Mouse (Mus musculus): ENCODE data around the gene Plxdc1. TPM values are rescaled to one million over a fixed set of nuclear protein-coding genes. Genes with fewer than 3 reads are reported as not detected.

The Plxdc1 gene
- polyA plus RNA-seq, 1 experiment from 2014 or later = 0.44 TPM

DNA sequence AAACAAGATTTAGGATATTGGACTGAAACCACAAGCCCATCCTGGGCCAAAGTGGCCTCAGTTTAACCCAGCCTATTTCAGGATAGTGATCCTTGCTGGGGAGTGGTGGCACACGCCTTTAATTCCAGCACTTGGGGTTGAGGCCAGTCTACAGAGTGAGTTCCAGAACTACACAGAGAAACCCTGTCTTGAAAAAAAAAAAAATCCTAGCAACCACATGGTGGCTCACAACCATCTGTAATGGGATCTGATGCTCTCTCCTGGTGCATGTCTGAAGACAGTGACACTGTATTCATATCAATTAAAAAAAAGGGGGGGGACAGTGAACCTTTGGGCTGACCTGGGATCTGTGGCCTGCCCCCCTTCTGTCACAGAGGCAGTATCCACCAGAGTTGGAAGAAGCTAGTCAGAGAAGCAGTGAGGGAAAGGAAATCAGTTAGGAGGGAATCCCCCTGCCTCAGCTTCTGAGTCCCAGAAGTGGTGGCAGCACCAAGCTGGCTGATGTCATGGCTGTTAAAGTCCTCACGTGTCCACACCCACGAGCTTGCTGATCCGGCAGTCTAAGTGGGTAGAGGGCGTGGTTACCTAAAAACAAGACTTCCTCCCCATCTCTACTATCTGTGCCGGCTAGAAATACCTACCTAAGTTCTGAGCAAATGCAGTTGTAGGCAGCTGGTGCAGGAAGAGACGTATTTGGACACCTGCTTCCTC lies 12.8 kb upstream of the Plxdc1 start:
- no peaks in the 10 kb centered on the region for H3K9me3 ChIP-seq
- no peak overlapping the region for H3K9ac ChIP-seq
- 46% methylated on average over 7 of the region's 7 CpGs for WGBS
- H3K4me2 ChIP-seq = no peak overlapping the region
- peaks cover 38% of the 10 kb centered on the region for H3K4me1 ChIP-seq
- no peak overlapping the region for H3K4me3 ChIP-seq
- no peak for ATAC-seq (ENCODE audit: extremely low read depth, insufficient number of reproducible peaks, low FRiP score, low TSS enrichment)
- H3K27me3 ChIP-seq (replicated peaks) = peaks cover 83% of the 10 kb centered on the region
- H3K27ac ChIP-seq (replicated peaks) = no peak overlapping the region
- no peaks in the 10 kb centered on the region for H3K36me3 ChIP-seq

DNA sequence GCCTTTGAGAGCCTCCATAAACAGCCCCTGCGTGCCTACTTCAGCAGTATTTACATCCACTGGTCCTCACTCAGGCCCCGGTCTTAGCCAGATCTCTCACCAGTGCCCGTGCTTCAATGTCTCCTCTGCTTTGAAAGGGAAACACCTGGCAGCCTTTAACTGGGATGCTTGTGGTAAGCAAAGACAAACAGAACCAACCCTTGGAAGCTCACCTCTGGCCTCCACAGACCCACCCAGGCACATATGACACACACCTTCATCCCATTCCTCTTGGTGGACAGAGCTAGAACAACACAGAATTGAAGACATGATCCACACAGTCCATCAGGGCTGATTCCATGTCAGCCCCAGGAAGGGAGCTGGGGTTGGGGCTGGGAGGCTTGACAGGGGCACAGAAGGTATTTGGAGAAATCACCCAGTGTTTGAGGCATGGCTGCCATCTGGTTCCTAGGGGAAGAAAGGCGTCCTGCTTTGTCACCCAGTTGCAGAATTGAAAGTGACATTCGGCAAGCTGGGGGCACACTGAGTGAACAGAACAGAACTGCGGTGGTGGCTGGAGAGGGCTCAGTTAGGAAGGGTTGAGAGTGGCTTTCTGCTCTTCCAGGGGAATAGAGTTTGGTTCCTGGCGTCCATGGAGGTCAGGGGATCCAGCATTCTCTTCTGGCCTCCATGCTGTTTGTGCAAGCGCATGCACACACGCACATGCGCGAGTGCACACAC lies 12.0 kb upstream of the Plxdc1 start:
- H3K4me1 ChIP-seq = peaks cover 30% of the 10 kb centered on the region
- peaks cover 81% of the 10 kb centered on the region for H3K27me3 ChIP-seq (replicated peaks)
- H3K4me2 ChIP-seq = no peak overlapping the region
- no peak overlapping the region for H3K9ac ChIP-seq
- H3K4me3 ChIP-seq = no peak overlapping the region
- ATAC-seq (ENCODE audit: extremely low read depth, insufficient number of reproducible peaks, low FRiP score, low TSS enrichment) = no peak
- H3K9me3 ChIP-seq = no peaks in the 10 kb centered on the region
- no peaks in the 10 kb centered on the region for H3K36me3 ChIP-seq
- WGBS = 74% methylated on average over 11 of the region's 11 CpGs
- H3K27ac ChIP-seq (replicated peaks) = no peak overlapping the region

DNA sequence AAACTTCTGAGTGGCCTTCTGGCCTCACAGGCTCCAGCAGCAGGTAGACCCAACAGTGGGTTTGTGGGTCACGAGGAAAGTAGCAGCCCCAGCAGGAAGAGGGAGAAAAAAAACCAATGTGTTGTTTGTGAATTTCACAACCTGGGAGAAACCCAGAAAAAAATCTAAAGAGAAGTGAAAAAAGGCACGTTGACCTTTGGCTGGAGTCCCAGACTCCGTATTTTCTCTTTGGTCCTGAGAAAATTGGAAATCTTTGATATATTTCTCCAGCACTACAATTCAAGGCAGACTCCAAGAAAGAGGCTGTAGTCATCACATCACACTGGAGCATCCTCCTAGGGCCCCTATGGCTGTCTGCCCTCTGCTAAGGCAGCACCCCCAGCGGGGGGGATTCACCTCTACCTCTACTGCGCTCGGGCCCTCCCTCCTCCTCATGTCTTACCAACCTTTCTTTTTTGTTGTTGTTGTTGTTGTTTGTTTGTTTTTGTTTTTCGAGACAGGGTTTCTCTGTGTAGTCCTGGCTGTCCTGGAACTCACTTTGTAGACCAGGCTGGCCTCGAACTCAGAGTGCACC lies 11.2 kb upstream of the Plxdc1 start:
- no peak overlapping the region for H3K4me2 ChIP-seq
- no peak overlapping the region for H3K9ac ChIP-seq
- no peaks in the 10 kb centered on the region for H3K9me3 ChIP-seq
- peaks cover 76% of the 10 kb centered on the region for H3K27me3 ChIP-seq (replicated peaks)
- no peaks in the 10 kb centered on the region for H3K36me3 ChIP-seq
- no peak overlapping the region for H3K4me3 ChIP-seq
- H3K27ac ChIP-seq (replicated peaks) = no peak overlapping the region
- 63% methylated on average over 8 of the region's 8 CpGs for WGBS
- peaks cover 22% of the 10 kb centered on the region for H3K4me1 ChIP-seq
- ATAC-seq (ENCODE audit: extremely low read depth, insufficient number of reproducible peaks, low FRiP score, low TSS enrichment) = no peak

DNA sequence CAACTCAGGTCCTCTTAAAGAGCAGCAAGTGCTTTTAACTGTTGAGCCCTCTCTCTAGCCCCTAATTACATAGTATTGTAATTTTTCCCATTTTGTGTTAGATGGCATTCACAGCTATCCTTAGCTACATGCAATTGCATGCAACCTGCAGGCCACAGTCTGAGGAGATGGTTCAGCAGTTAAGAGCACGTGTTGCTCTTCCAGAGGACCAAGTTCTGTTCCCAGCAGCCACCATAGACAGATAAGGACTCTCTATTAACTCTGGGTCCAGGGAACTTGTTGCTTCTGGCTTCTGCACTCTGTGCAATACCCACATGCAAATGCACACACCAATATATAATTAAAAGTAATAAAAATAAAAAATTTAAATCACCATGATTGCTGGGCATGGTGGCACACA lies 10.4 kb upstream of the Plxdc1 start:
- ATAC-seq (ENCODE audit: extremely low read depth, insufficient number of reproducible peaks, low FRiP score, low TSS enrichment) = no peak
- no peaks in the 10 kb centered on the region for H3K36me3 ChIP-seq
- no peak overlapping the region for H3K27ac ChIP-seq (replicated peaks)
- H3K4me1 ChIP-seq = peaks cover 18% of the 10 kb centered on the region
- peaks cover 74% of the 10 kb centered on the region for H3K27me3 ChIP-seq (replicated peaks)
- H3K4me3 ChIP-seq = no peak overlapping the region
- no peak overlapping the region for H3K9ac ChIP-seq
- no peaks in the 10 kb centered on the region for H3K9me3 ChIP-seq
- 48% methylated on average over 1 of the region's 1 CpGs for WGBS
- no peak overlapping the region for H3K4me2 ChIP-seq

DNA sequence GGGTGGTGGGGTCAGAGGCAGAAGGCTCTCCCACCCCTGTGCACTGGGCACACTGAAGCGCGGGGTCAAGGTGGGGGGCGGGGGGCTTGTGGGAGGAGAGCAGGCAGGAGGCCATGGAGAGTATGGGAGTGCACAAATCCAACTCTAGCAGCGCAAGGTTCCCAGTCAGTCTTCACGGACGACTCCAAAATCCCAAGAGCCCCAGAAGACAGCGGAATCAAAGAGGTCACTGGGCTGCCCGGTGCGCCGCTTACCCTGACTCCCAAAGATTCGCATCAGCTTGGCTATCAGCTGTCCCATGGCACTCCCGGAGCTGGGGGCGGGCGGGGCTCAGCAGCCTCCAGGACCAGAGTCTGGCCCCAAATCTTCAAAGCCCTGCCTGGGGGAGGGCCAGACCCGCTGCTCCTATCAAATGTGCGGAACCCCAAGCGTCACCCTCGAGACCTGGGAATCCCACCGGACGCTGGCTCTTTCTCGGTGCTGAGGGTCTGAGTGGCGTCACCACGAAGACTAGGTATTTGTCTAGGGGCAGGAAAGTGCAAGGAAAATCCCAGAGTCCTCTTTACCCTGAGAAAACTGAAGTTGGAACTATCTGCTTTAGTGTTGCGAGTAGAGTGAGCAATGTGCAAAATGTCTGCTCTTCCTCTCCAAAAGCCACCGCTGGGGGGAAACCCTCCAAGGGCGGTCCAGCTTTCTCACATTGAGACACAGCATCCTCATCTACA lies 9.5 kb upstream of the Plxdc1 start, which contains the start of gene Arl5c:
Gene Arl5c (minus strand): TSS at position 618 of the 725 bp plus-strand sequence.
- peak within 1 kb of the TSS; percentile 97 for H3K4me2 ChIP-seq
- no peaks in the 10 kb centered on the region for H3K36me3 ChIP-seq
- 1% methylated on average over 26 of the region's 26 CpGs for WGBS
- H3K27ac ChIP-seq (replicated peaks) = no peak within 1 kb of the TSS
- H3K27me3 ChIP-seq (replicated peaks) = peaks cover 71% of the 10 kb centered on the region
- H3K4me1 ChIP-seq = peaks cover 18% of the 10 kb centered on the region
- H3K9me3 ChIP-seq = no peaks in the 10 kb centered on the region
- H3K9ac ChIP-seq = peak within 1 kb of the TSS; percentile 77
- H3K4me3 ChIP-seq = peak within 1 kb of the TSS; percentile 62
- no peak for ATAC-seq (ENCODE audit: extremely low read depth, insufficient number of reproducible peaks, low FRiP score, low TSS enrichment)

DNA sequence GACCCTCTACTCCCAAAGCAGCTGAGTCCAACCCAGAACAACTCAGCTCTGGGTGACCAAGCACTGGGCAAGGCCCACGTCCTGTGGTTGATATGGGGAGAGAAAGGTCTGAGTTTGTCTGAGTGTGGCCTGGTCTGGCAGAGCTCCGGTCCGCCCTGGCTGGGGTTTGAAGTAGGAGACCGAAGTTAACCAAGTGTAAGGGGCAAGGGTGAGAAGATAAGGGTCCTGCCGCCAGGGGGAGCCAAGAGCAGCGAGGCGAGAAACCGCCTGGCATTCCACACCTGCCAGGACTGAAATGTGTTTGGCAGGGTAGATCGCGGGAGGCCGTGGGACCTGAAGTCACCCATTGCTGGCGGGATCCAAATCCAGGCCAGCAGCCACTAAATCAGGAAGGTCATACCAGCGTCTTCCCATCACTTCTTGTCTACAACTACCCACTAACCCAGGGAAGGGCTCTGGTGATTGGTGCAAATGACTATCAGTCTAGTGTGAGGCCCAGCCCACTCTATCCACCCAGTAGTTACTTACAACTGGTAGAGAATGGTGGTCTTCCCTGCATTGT lies 8.4 kb upstream of the Plxdc1 start:
- WGBS = 4% methylated on average over 13 of the region's 13 CpGs
- no peak for ATAC-seq (ENCODE audit: extremely low read depth, insufficient number of reproducible peaks, low FRiP score, low TSS enrichment)
- H3K9ac ChIP-seq = peak overlapping the region; percentile 77

DNA sequence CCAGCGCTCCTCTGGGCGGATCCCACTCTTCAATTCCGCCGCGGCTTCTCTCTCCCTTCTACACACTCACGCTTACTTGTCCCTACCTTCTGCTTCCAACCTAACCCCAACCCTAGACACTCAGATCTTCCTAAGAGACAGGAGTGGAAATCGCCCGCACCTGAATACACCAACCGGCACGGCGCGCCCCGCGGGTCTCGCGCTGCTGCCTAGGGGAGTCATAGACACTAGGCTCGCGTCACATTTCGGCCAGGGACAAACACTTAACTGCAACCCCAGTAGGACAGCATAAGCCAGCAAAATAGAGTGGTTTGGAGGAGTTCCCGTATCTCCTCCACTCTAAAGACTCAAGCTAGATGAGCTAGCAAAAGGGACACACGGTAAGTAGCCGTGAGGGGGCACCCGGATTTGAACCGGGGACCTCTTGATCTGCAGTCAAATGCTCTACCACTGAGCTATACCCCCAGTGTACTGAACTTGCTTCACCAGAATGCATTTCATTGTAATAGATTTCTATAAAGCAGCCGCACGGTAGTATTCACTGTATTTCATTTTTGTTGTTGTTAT lies 2.4 kb upstream of the Plxdc1 start:
- H3K9me3 ChIP-seq = no peaks in the 10 kb centered on the region
- under 1% methylated on average over 26 of the region's 26 CpGs for WGBS
- H3K4me3 ChIP-seq = peak overlapping the region; percentile 88
- ATAC-seq (ENCODE audit: extremely low read depth, insufficient number of reproducible peaks, low FRiP score, low TSS enrichment) = peak; percentile 79
- H3K9ac ChIP-seq = peak overlapping the region; percentile 92
- H3K27ac ChIP-seq (replicated peaks) = peak overlapping the region; percentile 91
- peaks cover 34% of the 10 kb centered on the region for H3K4me1 ChIP-seq
- no peaks in the 10 kb centered on the region for H3K36me3 ChIP-seq
- H3K27me3 ChIP-seq (replicated peaks) = peaks cover 53% of the 10 kb centered on the region
- H3K4me2 ChIP-seq = peak overlapping the region; percentile 88

More for the DNA sequence above, 8.4 kb upstream of the Plxdc1 start:
- peak overlapping the region; percentile 97 for H3K4me2 ChIP-seq
- no peak overlapping the region for H3K27ac ChIP-seq (replicated peaks)
- peaks cover 28% of the 10 kb centered on the region for H3K4me1 ChIP-seq
- H3K9me3 ChIP-seq = no peaks in the 10 kb centered on the region
- peak overlapping the region; percentile 62 for H3K4me3 ChIP-seq
- H3K27me3 ChIP-seq (replicated peaks) = peaks cover 60% of the 10 kb centered on the region
- no peaks in the 10 kb centered on the region for H3K36me3 ChIP-seq

- no peaks in the 10 kb centered on the region for H3K9me3 ChIP-seq
- peak overlapping the region; percentile 91 for H3K27ac ChIP-seq (replicated peaks)
- peak; percentile 64 for ATAC-seq (ENCODE audit: extremely low read depth, insufficient number of reproducible peaks, low FRiP score, low TSS enrichment)
- H3K4me3 ChIP-seq = peak overlapping the region; percentile 88
- peaks cover 56% of the 10 kb centered on the region for H3K27me3 ChIP-seq (replicated peaks)
- H3K4me2 ChIP-seq = peak overlapping the region; percentile 88
- peak overlapping the region; percentile 92 for H3K9ac ChIP-seq
- H3K4me1 ChIP-seq = peaks cover 34% of the 10 kb centered on the region
- H3K36me3 ChIP-seq = no peaks in the 10 kb centered on the region
- under 1% methylated on average over 42 of the region's 42 CpGs for WGBS
These were observed 1.6 kb upstream of the Plxdc1 start for GRCm38 (mm10) chr11:97987551-97988526.

DNA sequence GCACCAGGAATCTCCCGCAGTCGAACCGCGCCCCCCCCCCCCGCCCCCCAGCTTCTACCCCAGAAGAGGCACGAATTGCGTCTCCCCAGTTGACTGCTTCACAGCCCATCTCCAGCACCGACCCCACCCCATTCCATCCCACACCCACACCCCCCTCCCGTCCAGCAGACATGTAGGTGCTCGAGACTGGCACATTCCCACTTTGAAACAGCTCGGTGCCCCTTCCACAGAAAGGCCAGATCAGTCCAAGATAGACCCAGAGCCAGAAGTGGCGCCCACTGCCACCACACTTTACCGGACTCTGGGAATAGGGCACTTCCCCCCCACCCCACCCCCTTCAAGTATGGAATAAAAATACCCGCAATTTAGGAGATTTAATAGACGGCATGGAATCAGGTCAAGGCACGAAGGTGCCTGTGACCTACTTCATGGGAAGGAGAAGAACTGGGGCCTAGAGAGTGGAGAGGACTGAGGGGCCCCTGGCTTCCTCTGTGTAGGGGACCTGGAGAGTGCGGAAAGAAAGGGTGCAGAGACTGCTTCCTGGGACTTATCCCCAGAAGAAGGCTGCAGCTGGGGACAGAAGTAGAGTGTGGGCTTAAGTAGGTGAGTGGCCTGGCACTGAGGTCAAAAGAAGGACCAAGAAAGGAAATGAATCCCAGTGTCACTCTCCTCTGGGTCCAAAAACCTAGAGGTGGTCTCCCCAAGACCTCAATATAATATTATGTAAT lies 658 bp upstream of the Plxdc1 start:
- Histone ChIP-seq H3K27me3 (replicated peaks) (peaks cover 55% of the 10 kb centered on the region), H3K4me2 (peak overlapping the region; percentile 88), H3K9me3 (no peaks in the 10 kb centered on the region), H3K9ac (peak overlapping the region; percentile 80), H3K27ac (replicated peaks) (no peak overlapping the region), H3K4me3 (peak overlapping the region; percentile 88), H3K36me3 (no peaks in the 10 kb centered on the region), H3K4me1 (peaks cover 34% of the 10 kb centered on the region)
- no peak for ATAC-seq (ENCODE audit: extremely low read depth, insufficient number of reproducible peaks, low FRiP score, low TSS enrichment)
- 20% methylated on average over 17 of the region's 17 CpGs for WGBS

Data from heart, embryonic 13.5 days (tissue).